Mouse (Mus musculus) cerebellum, adult 9-10 months (tissue): ENCODE data around the gene Arhgef19.

Experiments used
- DNase-seq: peaks from one replicate; pipeline ENCODE4 v3.0.0; 2022

The Arhgef19 gene

GRCm38 (mm10) chr4:141238492-141239387 lies 559 bp upstream of the Arhgef19 start:
- no peak for DNase-seq

- DNase-seq: no peak
Measured at GRCm38 (mm10) chr4:141240617-141241016, 1.3 kb downstream of the Arhgef19 start.

- DNase-seq: no peak
Measured at GRCm38 (mm10) chr4:141241861-141242260, 2.6 kb downstream of the Arhgef19 start.

- peak; percentile 22 for DNase-seq
Measured at GRCm38 (mm10) chr4:141242651-141243241, 3.4 kb downstream of the Arhgef19 start.

GRCm38 (mm10) chr4:141243636-141244035 lies 4.3 kb downstream of the Arhgef19 start:
- DNase-seq: no peak

GRCm38 (mm10) chr4:141244401-141244800 lies 5.1 kb downstream of the Arhgef19 start:
- DNase-seq: no peak

GRCm38 (mm10) chr4:141244931-141245425 lies 5.7 kb downstream of the Arhgef19 start:
- DNase-seq: peak; percentile 35

GRCm38 (mm10) chr4:141246089-141246997 lies 7.0 kb downstream of the Arhgef19 start:
- DNase-seq: no peak

- no peak for DNase-seq
Measured at GRCm38 (mm10) chr4:141246998-141247350, 7.7 kb downstream of the Arhgef19 start.

- DNase-seq: no peak
Measured at GRCm38 (mm10) chr4:141247776-141248613, 8.7 kb downstream of the Arhgef19 start.

- no peak for DNase-seq
Measured at GRCm38 (mm10) chr4:141248614-141248978, 9.3 kb downstream of the Arhgef19 start.

- no peak for DNase-seq
Measured at GRCm38 (mm10) chr4:141249383-141249782, 10.1 kb downstream of the Arhgef19 start.

- DNase-seq: no peak
Measured at GRCm38 (mm10) chr4:141251071-141251470, 11.8 kb downstream of the Arhgef19 start.

GRCm38 (mm10) chr4:141252641-141253040 lies 13.3 kb downstream of the Arhgef19 start:
- no peak for DNase-seq

GRCm38 (mm10) chr4:141254234-141254633 lies 14.9 kb downstream of the Arhgef19 start:
- no peak for DNase-seq

GRCm38 (mm10) chr4:141257440-141257839 lies 18.1 kb downstream of the Arhgef19 start:
- DNase-seq: no peak

- no peak for DNase-seq
Measured at GRCm38 (mm10) chr4:141259413-141259812, 20.1 kb downstream of the Arhgef19 start.

- no peak for DNase-seq
Measured at GRCm38 (mm10) chr4:141260007-141260723, 20.9 kb downstream of the Arhgef19 start.

- no peak for DNase-seq
Measured at GRCm38 (mm10) chr4:141262906-141263637, 23.8 kb downstream of the Arhgef19 start.

- no peak for DNase-seq
Measured at GRCm38 (mm10) chr4:141265979-141266637, 26.8 kb downstream of the Arhgef19 start.
